Mouse (Mus musculus): ENCODE results near the gene D1Ertd622e. TPM values are rescaled to one million over a fixed set of nuclear protein-coding genes. Genes with fewer than 3 reads are reported as not detected.
"Not testable (repeated sequence)": the region's sequence is repeated elsewhere in the genome, so short reads cannot be mapped to it uniquely, and the experiment has no call there.

D1Ertd622e gene
- polyA plus RNA-seq, 1 experiment from 2014 or later = 15.7 TPM

DNA sequence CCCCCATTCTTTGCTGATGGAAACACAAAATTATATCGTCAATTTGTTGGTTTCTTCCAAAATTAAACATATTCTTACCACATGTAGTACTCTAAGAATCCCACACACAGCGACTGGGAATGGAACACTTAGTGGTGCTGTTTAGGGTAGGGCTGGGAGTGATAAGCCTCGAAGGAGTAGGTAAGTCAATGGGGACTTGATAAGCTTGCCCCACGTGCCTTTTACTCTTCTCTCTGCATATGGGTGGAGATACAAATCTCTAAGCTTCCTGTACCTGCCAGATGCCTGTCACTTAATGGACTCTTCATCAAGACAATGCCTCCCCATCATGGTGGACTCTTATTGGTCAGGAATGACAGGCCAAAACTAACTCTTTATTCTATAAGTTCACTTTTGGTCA lies 78.8 kb downstream of the D1Ertd622e start:
- H3K27me3 ChIP-seq (ENCODE audit: control insufficient read depth, insufficient read depth, low read length) = no peaks in the 10 kb centered on the region
- no peaks in the 10 kb centered on the region for H3K36me3 ChIP-seq (ENCODE audit: control insufficient read depth, insufficient read depth, low read length)
- no peak for ATAC-seq (ENCODE audit: low FRiP score, low TSS enrichment)
- no peaks in the 10 kb centered on the region for H3K4me1 ChIP-seq (replicated peaks; ENCODE audit: control insufficient read depth, insufficient read depth)
- H3K9me3 ChIP-seq (ENCODE audit: control insufficient read depth, low read length) = no peaks in the 10 kb centered on the region
- H3K4me3 ChIP-seq (ENCODE audit: low read depth, low read length) = no peak overlapping the region
- DNase-seq (ENCODE audit: low spot score) = no peak
- TF ChIP-seq EP300 (optimal IDR thresholded peaks at IDR 0.05) (no peak), CTCF (IDR thresholded peaks at IDR 0.05; ENCODE audit: low read depth) (no peak)
- no peak overlapping the region for H3K4me2 ChIP-seq (replicated peaks; ENCODE audit: low read depth)
- no peak overlapping the region for H3K9ac ChIP-seq (ENCODE audit: low read length)
- 67% methylated on average over 4 of the region's 4 CpGs for WGBS
- no peak overlapping the region for H3K27ac ChIP-seq (replicated peaks)

DNA sequence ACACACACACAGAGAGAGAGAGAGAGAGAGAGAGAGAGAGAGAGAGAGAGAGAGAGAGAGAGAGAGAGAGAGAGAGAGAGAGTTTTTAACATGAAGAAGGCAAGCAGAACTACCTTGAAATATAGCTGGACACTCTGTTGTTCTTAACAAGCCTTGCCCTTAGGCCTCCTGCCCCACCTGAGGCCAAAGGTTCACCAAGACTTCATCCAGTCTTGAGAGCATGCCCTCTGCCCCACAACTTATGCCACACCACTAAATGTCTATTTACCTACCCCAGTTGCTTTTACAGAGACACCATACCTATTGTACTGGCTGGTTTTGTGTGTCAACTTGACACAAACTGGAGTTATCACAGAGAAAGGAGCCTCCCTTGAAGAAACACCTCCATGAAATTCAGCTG lies 81.2 kb downstream of the D1Ertd622e start:
- ATAC-seq (ENCODE audit: low FRiP score, low TSS enrichment) (peak; percentile 93), DNase-seq (ENCODE audit: low spot score) (peak; percentile 46)
- H3K27me3 ChIP-seq (ENCODE audit: control insufficient read depth, insufficient read depth, low read length); H3K36me3 ChIP-seq (ENCODE audit: control insufficient read depth, insufficient read depth, low read length); H3K9ac ChIP-seq (ENCODE audit: low read length); H3K9me3 ChIP-seq (ENCODE audit: control insufficient read depth, low read length); H3K27ac ChIP-seq (replicated peaks); H3K4me1 ChIP-seq (replicated peaks; ENCODE audit: control insufficient read depth, insufficient read depth); H3K4me2 ChIP-seq (replicated peaks; ENCODE audit: low read depth); H3K4me3 ChIP-seq (ENCODE audit: low read depth, low read length): not testable (repeated sequence)

GRCm38 (mm10) chr1:97580270-97580669 lies 81.6 kb downstream of the D1Ertd622e start:
- Histone ChIP-seq H3K4me2 (replicated peaks; ENCODE audit: low read depth) (no peak overlapping the region), H3K4me3 (ENCODE audit: low read depth, low read length) (no peak overlapping the region), H3K27me3 (ENCODE audit: control insufficient read depth, insufficient read depth, low read length) (no peaks in the 10 kb centered on the region), H3K36me3 (ENCODE audit: control insufficient read depth, insufficient read depth, low read length) (no peaks in the 10 kb centered on the region), H3K9me3 (ENCODE audit: control insufficient read depth, low read length) (no peaks in the 10 kb centered on the region), H3K4me1 (replicated peaks; ENCODE audit: control insufficient read depth, insufficient read depth) (no peaks in the 10 kb centered on the region), H3K9ac (ENCODE audit: low read length) (no peak overlapping the region), H3K27ac (replicated peaks) (peak overlapping the region; percentile 35; the same call in 1 of the 2 replicates)
- TF ChIP-seq CTCF (IDR thresholded peaks at IDR 0.05; ENCODE audit: low read depth) = no peak
- TF ChIP-seq EP300 (optimal IDR thresholded peaks at IDR 0.05) = no peak
- 56% methylated on average over 3 of the region's 3 CpGs for WGBS
- DNase-seq (ENCODE audit: low spot score) (peak; percentile 23), ATAC-seq (ENCODE audit: low FRiP score, low TSS enrichment) (peak; percentile 65)

DNA sequence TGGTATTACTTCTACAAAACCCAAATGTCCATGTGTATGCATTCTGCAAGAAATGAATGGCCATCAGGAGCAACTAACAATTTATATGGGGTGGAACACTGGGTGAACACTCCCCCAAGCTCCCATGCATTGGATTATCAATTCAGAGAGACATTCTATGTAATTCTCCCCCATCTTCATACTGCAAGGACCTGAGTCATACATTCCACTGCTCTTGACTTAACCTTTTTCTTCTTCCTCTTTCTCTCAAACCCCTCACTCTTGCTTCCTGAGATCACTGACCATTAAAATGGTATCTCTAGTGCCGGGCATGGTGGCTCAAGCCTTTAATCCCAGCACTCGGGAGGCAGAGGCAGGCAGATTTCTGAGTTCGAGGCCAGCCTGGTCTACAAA lies 83.9 kb downstream of the D1Ertd622e start:
- no peak for DNase-seq (ENCODE audit: low spot score)
- Histone ChIP-seq H3K9ac (ENCODE audit: low read length) (no peak overlapping the region), H3K27me3 (ENCODE audit: control insufficient read depth, insufficient read depth, low read length) (no peaks in the 10 kb centered on the region), H3K27ac (replicated peaks) (no peak overlapping the region), H3K4me1 (replicated peaks; ENCODE audit: control insufficient read depth, insufficient read depth) (no peaks in the 10 kb centered on the region), H3K4me3 (ENCODE audit: low read depth, low read length) (no peak overlapping the region), H3K4me2 (replicated peaks; ENCODE audit: low read depth) (no peak overlapping the region), H3K36me3 (ENCODE audit: control insufficient read depth, insufficient read depth, low read length) (no peaks in the 10 kb centered on the region), H3K9me3 (ENCODE audit: control insufficient read depth, low read length) (no peaks in the 10 kb centered on the region)
- no peak for ATAC-seq (ENCODE audit: low FRiP score, low TSS enrichment)
- TF ChIP-seq EP300 (optimal IDR thresholded peaks at IDR 0.05) (no peak), CTCF (IDR thresholded peaks at IDR 0.05; ENCODE audit: low read depth) (no peak)
- 84% methylated on average over 3 of the region's 3 CpGs for WGBS

GRCm38 (mm10) chr1:97577062-97578024 lies 84.5 kb downstream of the D1Ertd622e start:
- no peaks in the 10 kb centered on the region for H3K36me3 ChIP-seq (ENCODE audit: control insufficient read depth, insufficient read depth, low read length)
- no peaks in the 10 kb centered on the region for H3K27me3 ChIP-seq (ENCODE audit: control insufficient read depth, insufficient read depth, low read length)
- no peak for TF ChIP-seq EP300 (optimal IDR thresholded peaks at IDR 0.05)
- TF ChIP-seq CTCF (IDR thresholded peaks at IDR 0.05; ENCODE audit: low read depth) = no peak
- DNase-seq (ENCODE audit: low spot score) = no peak
- H3K4me3 ChIP-seq (ENCODE audit: low read depth, low read length) = no peak overlapping the region
- peak; percentile 87 for ATAC-seq (ENCODE audit: low FRiP score, low TSS enrichment)
- H3K9ac ChIP-seq (ENCODE audit: low read length) = no peak overlapping the region
- WGBS = 77% methylated on average over 2 of the region's 2 CpGs
- no peak overlapping the region for H3K4me2 ChIP-seq (replicated peaks; ENCODE audit: low read depth)
- H3K4me1 ChIP-seq (replicated peaks; ENCODE audit: control insufficient read depth, insufficient read depth) = no peaks in the 10 kb centered on the region
- no peaks in the 10 kb centered on the region for H3K9me3 ChIP-seq (ENCODE audit: control insufficient read depth, low read length)
- no peak overlapping the region for H3K27ac ChIP-seq (replicated peaks)

GRCm38 (mm10) chr1:97576576-97576975 lies 85.3 kb downstream of the D1Ertd622e start:
- ATAC-seq (ENCODE audit: low FRiP score, low TSS enrichment) (no peak), DNase-seq (ENCODE audit: low spot score) (no peak)
- Histone ChIP-seq H3K4me1 (replicated peaks; ENCODE audit: control insufficient read depth, insufficient read depth) (no peaks in the 10 kb centered on the region), H3K27me3 (ENCODE audit: control insufficient read depth, insufficient read depth, low read length) (no peaks in the 10 kb centered on the region), H3K9ac (ENCODE audit: low read length) (no peak overlapping the region), H3K4me2 (replicated peaks; ENCODE audit: low read depth) (no peak overlapping the region), H3K4me3 (ENCODE audit: low read depth, low read length) (no peak overlapping the region), H3K27ac (replicated peaks) (no peak overlapping the region), H3K9me3 (ENCODE audit: control insufficient read depth, low read length) (no peaks in the 10 kb centered on the region), H3K36me3 (ENCODE audit: control insufficient read depth, insufficient read depth, low read length) (no peaks in the 10 kb centered on the region)
- no peak for TF ChIP-seq EP300 (optimal IDR thresholded peaks at IDR 0.05)
- TF ChIP-seq CTCF (IDR thresholded peaks at IDR 0.05; ENCODE audit: low read depth) = 0 out of 2 replicates have a peak, but pooled peaks have one; percentile 12
- 82% methylated on average over 3 of the region's 3 CpGs for WGBS
